Mouse (Mus musculus): Measurements from ENCODE around the gene Thop1. TPM values are rescaled to one million over a fixed set of nuclear protein-coding genes. Genes with fewer than 3 reads are reported as not detected.

Thop1 gene
- polyA plus RNA-seq, 1 experiment from 2014 or later, result 38.9 TPM

DNA sequence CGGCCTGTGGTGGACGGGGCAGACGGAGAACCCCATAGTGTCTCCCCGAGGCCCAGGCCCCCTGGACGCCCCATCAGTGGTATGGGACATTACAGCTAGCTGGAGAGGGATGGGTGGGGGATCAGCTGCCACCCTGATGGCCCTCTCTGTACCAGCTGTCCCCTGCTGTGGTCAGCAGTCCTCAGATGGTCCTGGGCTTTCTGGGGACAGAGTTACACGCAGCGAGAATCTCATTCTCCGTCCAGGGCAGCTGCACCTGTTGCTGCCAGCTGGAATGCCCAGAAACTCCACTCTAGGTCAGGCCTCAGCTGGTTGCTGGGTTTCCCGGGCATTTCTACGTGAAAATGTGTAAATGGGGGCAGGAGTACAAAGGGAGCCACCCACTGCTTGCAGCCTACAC is 49.8 kb downstream of the Thop1 start:
- no peaks in the 10 kb centered on the region for H3K27me3 ChIP-seq (replicated peaks; ENCODE audit: control insufficient read depth, insufficient read depth, low read length)
- WGBS, result 91% methylated on average over 10 of the region's 10 CpGs
- H3K9me3 ChIP-seq (replicated peaks; ENCODE audit: control insufficient read depth, low read length), result no peaks in the 10 kb centered on the region
- H3K4me2 ChIP-seq (ENCODE audit: low read length), result no peak overlapping the region
- no peak overlapping the region for H3K4me3 ChIP-seq (ENCODE audit: low read depth, low read length)
- ATAC-seq, result no peak
- DNase-seq (ENCODE audit: low spot score), result no peak
- no peaks in the 10 kb centered on the region for H3K4me1 ChIP-seq (ENCODE audit: control insufficient read depth, insufficient read depth, low read length)
- no peak overlapping the region for H3K9ac ChIP-seq (ENCODE audit: low read length)
- H3K27ac ChIP-seq (ENCODE audit: low read depth, low read length), result no peak overlapping the region
- H3K36me3 ChIP-seq (ENCODE audit: control insufficient read depth, insufficient read depth, low read length), result peaks cover 93% of the 10 kb centered on the region

DNA sequence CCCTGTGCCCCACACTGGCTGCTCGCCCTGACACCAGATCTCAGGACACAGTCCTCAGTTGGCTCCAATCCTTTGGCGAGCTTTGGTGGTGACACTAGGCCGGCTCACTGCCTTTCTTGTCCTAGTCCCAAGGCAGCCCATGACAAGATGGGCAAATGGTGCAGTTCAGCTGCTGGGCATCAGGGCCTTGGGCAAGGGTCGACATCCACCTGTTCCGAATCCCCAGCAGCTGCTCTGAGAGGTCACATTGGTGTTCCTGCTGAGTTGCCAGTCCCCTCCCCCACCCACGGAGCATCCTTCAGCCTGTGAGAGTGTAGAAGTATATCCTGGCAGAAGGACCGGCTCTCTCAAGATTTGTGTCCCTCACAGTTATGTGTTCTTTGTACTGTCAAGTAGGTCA is 50.8 kb downstream of the Thop1 start:
- ATAC-seq, result no peak
- Histone ChIP-seq H3K9ac (ENCODE audit: low read length) (no peak overlapping the region), H3K27me3 (replicated peaks; ENCODE audit: control insufficient read depth, insufficient read depth, low read length) (no peaks in the 10 kb centered on the region), H3K4me3 (ENCODE audit: low read depth, low read length) (no peak overlapping the region), H3K9me3 (replicated peaks; ENCODE audit: control insufficient read depth, low read length) (no peaks in the 10 kb centered on the region), H3K4me1 (ENCODE audit: control insufficient read depth, insufficient read depth, low read length) (no peaks in the 10 kb centered on the region), H3K27ac (ENCODE audit: low read depth, low read length) (no peak overlapping the region), H3K4me2 (ENCODE audit: low read length) (no peak overlapping the region), H3K36me3 (ENCODE audit: control insufficient read depth, insufficient read depth, low read length) (peaks cover 83% of the 10 kb centered on the region)
- 84% methylated on average over 7 of the region's 7 CpGs for WGBS
- no peak for DNase-seq (ENCODE audit: low spot score)

DNA sequence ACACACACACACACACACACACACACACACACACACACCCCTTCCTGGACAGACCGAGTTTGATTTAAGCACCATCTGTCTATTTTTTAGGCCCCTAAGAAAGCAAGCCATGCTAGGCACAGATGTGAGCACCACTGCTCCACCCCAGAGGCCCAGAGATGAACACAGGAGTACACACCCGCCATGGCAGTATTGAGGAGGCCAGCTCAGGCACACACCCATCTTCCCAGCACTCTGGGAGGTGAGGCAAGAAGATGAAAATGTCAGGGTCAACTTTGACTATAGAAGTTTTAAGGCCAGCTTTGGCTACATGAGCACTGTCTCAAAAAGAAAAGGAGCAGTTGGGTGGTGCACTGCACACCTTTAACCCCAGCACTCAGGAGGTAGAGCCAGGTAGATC is 53.1 kb downstream of the Thop1 start:
- no peak for DNase-seq (ENCODE audit: low spot score)
- ATAC-seq, result no peak
- WGBS, result 89% methylated on average over 2 of the region's 2 CpGs
- H3K27me3 ChIP-seq (replicated peaks; ENCODE audit: control insufficient read depth, insufficient read depth, low read length), result no peaks in the 10 kb centered on the region
- no peak overlapping the region for H3K4me3 ChIP-seq (ENCODE audit: low read depth, low read length)
- peaks cover 63% of the 10 kb centered on the region for H3K36me3 ChIP-seq (ENCODE audit: control insufficient read depth, insufficient read depth, low read length)
- H3K27ac ChIP-seq (ENCODE audit: low read depth, low read length), result no peak overlapping the region
- no peak overlapping the region for H3K4me2 ChIP-seq (ENCODE audit: low read length)
- H3K9me3 ChIP-seq (replicated peaks; ENCODE audit: control insufficient read depth, low read length), result no peaks in the 10 kb centered on the region
- no peaks in the 10 kb centered on the region for H3K4me1 ChIP-seq (ENCODE audit: control insufficient read depth, insufficient read depth, low read length)
- no peak overlapping the region for H3K9ac ChIP-seq (ENCODE audit: low read length)

DNA sequence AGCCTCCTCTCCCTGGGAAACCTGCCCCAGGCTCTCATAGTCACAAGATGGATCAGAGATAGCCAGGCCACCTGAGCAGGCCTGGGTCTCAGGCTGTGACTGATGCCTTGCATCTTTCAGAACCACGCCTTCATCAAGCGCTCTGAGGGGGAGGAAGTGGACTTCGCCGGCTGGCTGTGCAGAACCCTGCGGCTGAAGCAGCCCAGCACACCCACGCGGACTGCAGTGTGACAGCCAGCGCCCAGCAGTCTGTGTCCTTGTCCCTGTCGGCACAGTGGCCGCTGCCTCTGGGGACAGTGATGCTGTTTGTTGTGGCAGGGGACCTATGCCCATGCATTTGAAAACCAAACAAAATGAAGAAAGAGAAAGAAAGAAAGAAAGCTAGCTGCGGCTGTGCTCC is 53.7 kb downstream of the Thop1 start:
- no peak overlapping the region for H3K27ac ChIP-seq (ENCODE audit: low read depth, low read length)
- H3K27me3 ChIP-seq (replicated peaks; ENCODE audit: control insufficient read depth, insufficient read depth, low read length), result peaks cover 1% of the 10 kb centered on the region
- 84% methylated on average over 11 of the region's 11 CpGs for WGBS
- no peak for DNase-seq (ENCODE audit: low spot score)
- H3K9ac ChIP-seq (ENCODE audit: low read length), result no peak overlapping the region
- no peak overlapping the region for H3K4me2 ChIP-seq (ENCODE audit: low read length)
- peaks cover 57% of the 10 kb centered on the region for H3K36me3 ChIP-seq (ENCODE audit: control insufficient read depth, insufficient read depth, low read length)
- H3K4me1 ChIP-seq (ENCODE audit: control insufficient read depth, insufficient read depth, low read length), result no peaks in the 10 kb centered on the region
- no peak overlapping the region for H3K4me3 ChIP-seq (ENCODE audit: low read depth, low read length)
- no peaks in the 10 kb centered on the region for H3K9me3 ChIP-seq (replicated peaks; ENCODE audit: control insufficient read depth, low read length)
- no peak for ATAC-seq

Small RNA genes lying within 50 kb of the gene (microRNA-seq; reads per million reads assigned to microRNA genes)
- gene Mir5615-1, result not detected
- gene Mir5615-2, result not detected

Other genes starting within 250 kb of the Thop1 start
- 1,568 and 1,701 TPM in 2 replicates for gene Oaz1, start 243.4 kb upstream of the Thop1 start, polyA plus RNA-seq (2014; fragmentation: Nextera tagmentation; extraction: Ambion mirVana)
- gene Lingo3, start 226.0 kb upstream of the Thop1 start, polyA plus RNA-seq (2014; fragmentation: Nextera tagmentation; extraction: Ambion mirVana), result 2.7 and 4.7 TPM in 2 replicates
- 265 and 372 TPM in 2 replicates for gene Lsm7, start 214.8 kb upstream of the Thop1 start, polyA plus RNA-seq (2014; fragmentation: Nextera tagmentation; extraction: Ambion mirVana)
- gene Sppl2b, start 214.8 kb upstream of the Thop1 start, polyA plus RNA-seq (2014; fragmentation: Nextera tagmentation; extraction: Ambion mirVana), result 30.4 and 44.6 TPM in 2 replicates
- gene Tmprss9, start 198.2 kb upstream of the Thop1 start, polyA plus RNA-seq (2014; fragmentation: Nextera tagmentation; extraction: Ambion mirVana), result 0.10 and 0.13 TPM in 2 replicates
- gene Timm13, start 169.1 kb upstream of the Thop1 start, polyA plus RNA-seq (2014; fragmentation: Nextera tagmentation; extraction: Ambion mirVana), result 355 and 398 TPM in 2 replicates
- 12.1 and 14.4 TPM in 2 replicates for gene Lmnb2, start 151.8 kb upstream of the Thop1 start, polyA plus RNA-seq (2014; fragmentation: Nextera tagmentation; extraction: Ambion mirVana)
- gene Gadd45b, start 140.0 kb upstream of the Thop1 start, polyA plus RNA-seq (2014; fragmentation: Nextera tagmentation; extraction: Ambion mirVana), result 5.2 and 6.2 TPM in 2 replicates
- gene Gng7, start 55.1 kb upstream of the Thop1 start, polyA plus RNA-seq (2014; fragmentation: Nextera tagmentation; extraction: Ambion mirVana), result 15.3 and 20.8 TPM in 2 replicates
- 19.0 and 21.0 TPM in 2 replicates for gene Diras1, start 44.4 kb upstream of the Thop1 start, polyA plus RNA-seq (2014; fragmentation: Nextera tagmentation; extraction: Ambion mirVana)
- 20.7 and 26.9 TPM in 2 replicates for gene Slc39a3, start 32.6 kb upstream of the Thop1 start, polyA plus RNA-seq (2014; fragmentation: Nextera tagmentation; extraction: Ambion mirVana)
- gene Sgta, start 9.9 kb upstream of the Thop1 start, polyA plus RNA-seq (2014; fragmentation: Nextera tagmentation; extraction: Ambion mirVana), result 304 and 312 TPM in 2 replicates
- 0.14 and 0.25 TPM in 2 replicates for gene Creb3l3, start 28.8 kb downstream of the Thop1 start, polyA plus RNA-seq (2014; fragmentation: Nextera tagmentation; extraction: Ambion mirVana)
- gene Map2k2, start 35.9 kb downstream of the Thop1 start, polyA plus RNA-seq (2014; fragmentation: Nextera tagmentation; extraction: Ambion mirVana), result 180 and 203 TPM in 2 replicates
- gene Zbtb7a, start 65.2 kb downstream of the Thop1 start, polyA plus RNA-seq (2014; fragmentation: Nextera tagmentation; extraction: Ambion mirVana), result 6.2 and 8.2 TPM in 2 replicates
- 44.0 and 45.5 TPM in 2 replicates for gene Pias4, start 97.9 kb downstream of the Thop1 start, polyA plus RNA-seq (2014; fragmentation: Nextera tagmentation; extraction: Ambion mirVana)
- gene Eef2, start 106.6 kb downstream of the Thop1 start, polyA plus RNA-seq (2014; fragmentation: Nextera tagmentation; extraction: Ambion mirVana), result 474 and 520 TPM in 2 replicates
- gene Dapk3, start 113.0 kb downstream of the Thop1 start, polyA plus RNA-seq (2014; fragmentation: Nextera tagmentation; extraction: Ambion mirVana), result 49.0 and 50.0 TPM in 2 replicates
- not detected in 2 replicates for gene 4930442H23Rik, start 113.8 kb downstream of the Thop1 start, polyA plus RNA-seq (2014; fragmentation: Nextera tagmentation; extraction: Ambion mirVana)
- gene Nmrk2, start 132.0 kb downstream of the Thop1 start, polyA plus RNA-seq (2014; fragmentation: Nextera tagmentation; extraction: Ambion mirVana), result not detected in 2 replicates
- gene Atcay, start 160.8 kb downstream of the Thop1 start, polyA plus RNA-seq (2014; fragmentation: Nextera tagmentation; extraction: Ambion mirVana), result 56.6 and 78.4 TPM in 2 replicates
- gene Zfr2, start 163.1 kb downstream of the Thop1 start, polyA plus RNA-seq (2014; fragmentation: Nextera tagmentation; extraction: Ambion mirVana), result 7.5 and 13.4 TPM in 2 replicates
- gene Matk, start 182.9 kb downstream of the Thop1 start, polyA plus RNA-seq (2014; fragmentation: Nextera tagmentation; extraction: Ambion mirVana), result 12.3 and 17.4 TPM in 2 replicates
- 107 and 136 TPM in 2 replicates for gene Mrpl54, start 196.9 kb downstream of the Thop1 start, polyA plus RNA-seq (2014; fragmentation: Nextera tagmentation; extraction: Ambion mirVana)
- gene Apba3, start 196.9 kb downstream of the Thop1 start, polyA plus RNA-seq (2014; fragmentation: Nextera tagmentation; extraction: Ambion mirVana), result 30.5 and 36.8 TPM in 2 replicates
- 4.8 and 7.0 TPM in 2 replicates for gene Tjp3, start 221.5 kb downstream of the Thop1 start, polyA plus RNA-seq (2014; fragmentation: Nextera tagmentation; extraction: Ambion mirVana)
- gene Pip5k1c, start 222.9 kb downstream of the Thop1 start, polyA plus RNA-seq (2014; fragmentation: Nextera tagmentation; extraction: Ambion mirVana), result 76.4 and 114 TPM in 2 replicates